Mouse (Mus musculus): ENCODE measurements around the gene Trim38. TPM values are rescaled to one million over a fixed set of nuclear protein-coding genes. Genes with fewer than 3 reads are reported as not detected.
"Not testable (repeated sequence)": the region's sequence is repeated elsewhere in the genome, so short reads cannot be mapped to it uniquely, and the experiment has no call there.

Trim38 gene
- polyA plus RNA-seq, 2 experiments = 0.04 TPM; not detected in 1

DNA sequence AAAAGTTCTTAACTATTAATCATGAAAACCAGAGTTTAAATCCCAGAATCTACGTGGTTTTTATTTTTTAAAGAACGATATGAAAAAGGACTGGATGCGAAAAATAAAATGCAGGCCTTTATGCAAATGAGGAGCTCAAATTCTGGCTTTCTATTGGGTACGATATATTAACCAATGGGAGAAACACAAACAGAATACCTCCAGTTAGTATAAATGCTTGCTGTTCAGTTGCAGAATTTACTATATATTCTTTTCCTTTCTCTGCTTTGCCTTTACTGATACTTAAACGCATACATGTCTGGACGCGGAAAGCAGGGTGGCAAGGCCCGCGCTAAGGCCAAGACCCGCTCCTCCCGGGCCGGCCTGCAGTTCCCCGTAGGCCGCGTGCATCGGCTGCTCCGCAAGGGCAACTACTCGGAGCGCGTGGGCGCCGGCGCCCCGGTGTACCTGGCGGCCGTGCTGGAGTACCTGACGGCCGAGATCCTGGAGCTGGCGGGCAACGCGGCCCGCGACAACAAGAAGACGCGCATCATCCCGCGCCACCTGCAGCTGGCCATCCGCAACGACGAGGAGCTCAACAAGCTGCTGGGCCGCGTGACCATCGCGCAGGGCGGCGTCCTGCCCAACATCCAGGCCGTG is 18.8 kb upstream of the Trim38 start, which contains the start of gene Hist1h2ab:
Gene Hist1h2ab, plus strand, starts transcription at position 288 of the 639 bp plus-strand sequence.
- not testable (repeated sequence) for H3K27me3 ChIP-seq (ENCODE audit: control insufficient read depth, insufficient read depth, low read length); H3K36me3 ChIP-seq (ENCODE audit: control insufficient read depth, insufficient read depth, low read length); H3K9me3 ChIP-seq (ENCODE audit: control insufficient read depth, low read length)
- DNase-seq (ENCODE audit: low spot score) (peak; percentile 90), ATAC-seq (ENCODE audit: low FRiP score, low read depth) (peak; percentile 60)
- peak within 1 kb of the TSS; percentile 61 for H3K9ac ChIP-seq (ENCODE audit: low read depth, low read length, severe bottlenecking)
- peak within 1 kb of the TSS; percentile 93 for H3K27ac ChIP-seq (replicated peaks; ENCODE audit: low read depth, low read length)
- H3K4me2 ChIP-seq (replicated peaks; ENCODE audit: low read depth, low read length, severe bottlenecking) = peak within 1 kb of the TSS; percentile 55
- TF ChIP-seq POLR2A (IDR thresholded peaks at IDR 0.05; ENCODE audit: borderline replicate concordance, extremely low read depth, insufficient read depth, insufficient read length) = peak; percentile 78; the same call in 1 of the 2 replicates
- under 1% methylated on average over 25 of the region's 47 CpGs for WGBS
- peak within 1 kb of the TSS; percentile 42 for H3K4me3 ChIP-seq (replicated peaks; ENCODE audit: low read length)
- peaks cover 12% of the 10 kb centered on the region; the same call in 1 of the 2 replicates for H3K4me1 ChIP-seq (ENCODE audit: control insufficient read depth, insufficient read depth, low read length)

DNA sequence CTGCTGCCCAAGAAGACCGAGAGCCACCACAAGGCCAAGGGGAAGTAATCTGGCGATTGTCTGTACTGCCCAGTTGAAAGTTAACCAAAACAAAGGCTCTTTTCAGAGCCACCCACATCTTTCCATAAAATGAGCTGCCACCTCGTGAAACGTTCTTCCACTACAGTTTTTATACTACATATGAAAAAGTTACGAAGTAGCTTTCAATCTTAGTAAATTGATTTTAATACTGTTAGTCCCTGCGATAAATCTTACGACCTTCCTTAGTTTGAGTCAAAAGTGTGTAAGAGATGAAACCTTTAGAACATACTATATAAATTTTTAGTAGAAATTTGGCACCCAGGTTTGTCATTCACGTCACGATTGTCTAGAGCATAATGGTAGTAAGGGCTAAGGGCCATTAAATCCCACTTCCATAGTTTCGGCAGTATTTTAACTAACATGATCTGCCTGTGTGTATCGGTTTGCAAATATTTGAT is 18.2 kb upstream of the Trim38 start:
- Histone ChIP-seq H3K4me1 (ENCODE audit: control insufficient read depth, insufficient read depth, low read length) (peaks cover 12% of the 10 kb centered on the region; the same call in 1 of the 2 replicates), H3K36me3 (ENCODE audit: control insufficient read depth, insufficient read depth, low read length) (no peaks in the 10 kb centered on the region), H3K4me2 (replicated peaks; ENCODE audit: low read depth, low read length, severe bottlenecking) (peak overlapping the region; percentile 55), H3K9ac (ENCODE audit: low read depth, low read length, severe bottlenecking) (peak overlapping the region; percentile 61), H3K27ac (replicated peaks; ENCODE audit: low read depth, low read length) (peak overlapping the region; percentile 93), H3K4me3 (replicated peaks; ENCODE audit: low read length) (peak overlapping the region; percentile 42), H3K9me3 (ENCODE audit: control insufficient read depth, low read length) (no peaks in the 10 kb centered on the region), H3K27me3 (ENCODE audit: control insufficient read depth, insufficient read depth, low read length) (no peaks in the 10 kb centered on the region)
- ATAC-seq (ENCODE audit: low FRiP score, low read depth) (no peak), DNase-seq (ENCODE audit: low spot score) (peak; percentile 53)
- TF ChIP-seq POLR2A (IDR thresholded peaks at IDR 0.05; ENCODE audit: borderline replicate concordance, extremely low read depth, insufficient read depth, insufficient read length) = no peak
- 1% methylated on average over 11 of the region's 11 CpGs for WGBS

DNA sequence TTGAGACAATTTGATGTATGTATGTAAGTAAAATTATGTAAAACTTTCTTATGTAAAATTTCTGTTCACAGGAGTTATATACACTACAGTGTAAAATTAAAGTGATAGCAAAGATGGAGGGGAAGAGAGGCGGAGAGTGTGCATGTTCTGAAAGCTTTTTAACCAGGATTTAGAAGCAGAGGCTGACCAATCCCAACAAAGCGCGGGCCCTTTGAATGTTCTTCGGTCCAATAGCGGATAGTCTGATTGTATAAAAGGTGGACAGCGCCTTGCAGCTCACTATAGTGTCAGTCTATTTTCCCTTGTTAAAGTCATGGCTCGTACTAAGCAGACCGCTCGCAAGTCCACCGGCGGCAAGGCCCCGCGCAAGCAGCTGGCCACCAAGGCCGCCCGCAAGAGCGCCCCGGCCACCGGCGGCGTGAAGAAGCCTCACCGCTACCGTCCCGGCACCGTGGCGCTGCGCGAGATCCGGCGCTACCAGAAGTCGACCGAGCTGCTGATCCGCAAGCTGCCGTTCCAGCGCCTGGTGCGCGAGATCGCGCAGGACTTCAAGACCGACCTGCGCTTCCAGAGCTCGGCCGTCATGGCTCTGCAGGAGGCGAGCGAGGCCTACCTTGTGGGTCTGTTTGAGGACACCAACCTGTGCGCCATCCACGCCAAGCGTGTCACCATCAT is 17.5 kb upstream of the Trim38 start, which contains the start of gene Hist1h3b:
Gene Hist1h3b, plus strand, starts transcription at position 201 of the 675 bp plus-strand sequence.
- Histone ChIP-seq H3K9ac (ENCODE audit: low read depth, low read length, severe bottlenecking) (peak within 1 kb of the TSS; percentile 61), H3K27ac (replicated peaks; ENCODE audit: low read depth, low read length) (peak within 1 kb of the TSS; percentile 93), H3K4me2 (replicated peaks; ENCODE audit: low read depth, low read length, severe bottlenecking) (peak within 1 kb of the TSS; percentile 55), H3K4me3 (replicated peaks; ENCODE audit: low read length) (peak within 1 kb of the TSS; percentile 42)
- DNase-seq (ENCODE audit: low spot score) = peak; percentile 100
- H3K9me3 ChIP-seq (ENCODE audit: control insufficient read depth, low read length); H3K36me3 ChIP-seq (ENCODE audit: control insufficient read depth, insufficient read depth, low read length); H3K27me3 ChIP-seq (ENCODE audit: control insufficient read depth, insufficient read depth, low read length); H3K4me1 ChIP-seq (ENCODE audit: control insufficient read depth, insufficient read depth, low read length): not testable (repeated sequence)
- ATAC-seq (ENCODE audit: low FRiP score, low read depth) = peak; percentile 81
- under 1% methylated on average over 15 of the region's 47 CpGs for WGBS
- peak; percentile 43; the same call in 1 of the 2 replicates for TF ChIP-seq POLR2A (IDR thresholded peaks at IDR 0.05; ENCODE audit: borderline replicate concordance, extremely low read depth, insufficient read depth, insufficient read length)

DNA sequence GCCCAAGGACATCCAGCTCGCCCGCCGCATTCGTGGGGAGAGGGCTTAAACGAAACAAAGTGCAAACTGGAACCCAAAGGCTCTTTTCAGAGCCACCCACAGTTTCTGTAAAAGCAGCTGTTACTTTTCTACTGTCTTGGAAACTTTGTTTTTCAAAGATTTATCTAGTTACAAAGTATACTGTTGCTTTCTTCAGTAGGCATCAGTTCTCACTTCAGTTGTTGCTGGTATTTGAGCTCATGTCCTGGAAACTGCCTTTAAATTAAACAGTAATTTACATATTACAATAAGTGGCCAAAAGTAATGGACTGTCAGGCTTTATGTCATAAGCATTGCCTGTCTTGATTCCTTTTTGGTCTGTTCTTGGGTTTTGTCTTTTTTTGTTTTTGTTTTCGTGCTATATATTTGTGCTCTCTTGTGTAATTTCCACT is 17.0 kb upstream of the Trim38 start:
- no peak for ATAC-seq (ENCODE audit: low FRiP score, low read depth)
- Histone ChIP-seq H3K36me3 (ENCODE audit: control insufficient read depth, insufficient read depth, low read length) (no peaks in the 10 kb centered on the region), H3K9ac (ENCODE audit: low read depth, low read length, severe bottlenecking) (peak overlapping the region; percentile 55), H3K4me1 (ENCODE audit: control insufficient read depth, insufficient read depth, low read length) (peaks cover 9% of the 10 kb centered on the region), H3K9me3 (ENCODE audit: control insufficient read depth, low read length) (no peaks in the 10 kb centered on the region), H3K27me3 (ENCODE audit: control insufficient read depth, insufficient read depth, low read length) (no peaks in the 10 kb centered on the region), H3K27ac (replicated peaks; ENCODE audit: low read depth, low read length) (peak overlapping the region; percentile 81), H3K4me2 (replicated peaks; ENCODE audit: low read depth, low read length, severe bottlenecking) (peak overlapping the region; percentile 48), H3K4me3 (replicated peaks; ENCODE audit: low read length) (peak overlapping the region; percentile 34)
- TF ChIP-seq POLR2A (IDR thresholded peaks at IDR 0.05; ENCODE audit: borderline replicate concordance, extremely low read depth, insufficient read depth, insufficient read length) = no peak
- DNase-seq (ENCODE audit: low spot score) = no peak
- WGBS = 2% methylated on average over 6 of the region's 6 CpGs

DNA sequence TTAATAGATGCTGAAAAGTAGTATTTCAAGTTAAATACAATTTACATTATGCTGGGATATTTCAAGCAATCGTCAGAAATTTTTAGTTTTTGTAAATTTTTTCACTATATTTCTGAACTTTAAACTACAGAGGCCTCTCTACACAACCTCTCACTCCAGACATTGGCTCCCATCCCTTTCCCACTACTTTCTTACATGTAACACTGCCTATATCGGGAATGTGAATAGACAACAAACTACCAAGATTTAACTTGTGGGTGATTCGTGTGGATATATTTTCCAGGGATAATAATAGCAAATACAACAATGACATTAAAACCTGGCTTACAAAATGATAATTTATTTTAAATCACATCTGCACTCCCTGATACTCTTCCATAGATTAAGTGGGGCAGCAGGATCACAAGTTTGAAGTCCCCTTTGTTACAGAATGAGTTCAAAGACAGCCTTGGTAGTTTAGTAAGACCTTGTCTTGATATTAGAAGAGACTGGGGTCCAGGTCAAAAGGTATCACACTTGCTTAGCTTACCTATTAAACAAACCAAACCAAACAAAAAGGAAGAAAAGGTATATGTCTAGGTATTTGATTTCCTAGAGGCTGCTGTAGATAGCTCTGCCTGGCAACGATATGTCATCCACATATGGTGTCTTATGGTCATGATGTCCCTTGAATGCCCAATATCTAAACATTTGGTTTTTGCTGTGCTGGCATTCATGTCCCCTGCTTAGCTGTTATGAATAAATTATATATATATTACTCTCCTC is 16.2 kb upstream of the Trim38 start:
- peak overlapping the region; percentile 18; the same call in 1 of the 2 replicates for H3K4me2 ChIP-seq (replicated peaks; ENCODE audit: low read depth, low read length, severe bottlenecking)
- no peak for ATAC-seq (ENCODE audit: low FRiP score, low read depth)
- no peak for TF ChIP-seq POLR2A (IDR thresholded peaks at IDR 0.05; ENCODE audit: borderline replicate concordance, extremely low read depth, insufficient read depth, insufficient read length)
- peak overlapping the region; percentile 81 for H3K27ac ChIP-seq (replicated peaks; ENCODE audit: low read depth, low read length)
- no peaks in the 10 kb centered on the region for H3K9me3 ChIP-seq (ENCODE audit: control insufficient read depth, low read length)
- 55% methylated on average over 4 of the region's 4 CpGs for WGBS
- peak overlapping the region; percentile 34; the same call in 1 of the 2 replicates for H3K4me3 ChIP-seq (replicated peaks; ENCODE audit: low read length)
- peak overlapping the region; percentile 55; the same call in 1 of the 2 replicates for H3K9ac ChIP-seq (ENCODE audit: low read depth, low read length, severe bottlenecking)
- no peak for DNase-seq (ENCODE audit: low spot score)
- no peaks in the 10 kb centered on the region for H3K27me3 ChIP-seq (ENCODE audit: control insufficient read depth, insufficient read depth, low read length)
- peaks cover 7% of the 10 kb centered on the region for H3K4me1 ChIP-seq (ENCODE audit: control insufficient read depth, insufficient read depth, low read length)
- H3K36me3 ChIP-seq (ENCODE audit: control insufficient read depth, insufficient read depth, low read length) = no peaks in the 10 kb centered on the region
